Mouse (Mus musculus) liver, postnatal 0 days (tissue): ENCODE results near the gene Gm45021. TPM values are rescaled to one million over a fixed set of nuclear protein-coding genes. Genes with fewer than 3 reads are reported as not detected.

Source experiments
- ATAC-seq: fragments of 200-750 bp; cut with Nextera tagmentation; 2 replicates; pipeline ENCODE4 v1.8.0; 2017; ENCODE audit warnings: mild to moderate bottlenecking, moderate library complexity
- DNase-seq: peaks from one replicate; pipeline ENCODE4 v3.0.0-alpha.2; 2016
- H3K27ac ChIP-seq: fragments of 300-500 bp; sonication (generic); 2 replicates; pipeline ENCODE4 v1.5.1; 2014; ENCODE audit warnings: antibody characterized with exemption, moderate library complexity, mild to moderate bottlenecking, low read depth
- H3K27me3 ChIP-seq: fragments of 300-500 bp; sonication (generic); 2 replicates; pipeline ENCODE4 v1.6.1; 2014; ENCODE audit warnings: low read length, control low read depth, mixed read lengths; ENCODE audit not compliant: insufficient read depth
- H3K36me3 ChIP-seq: fragments of 300-500 bp; sonication (generic); replicated peaks from 2 replicates; pipeline ENCODE4 v1.6.1; 2014; ENCODE audit warnings: mild to moderate bottlenecking, control low read depth, low read length, moderate library complexity, mixed read lengths; ENCODE audit not compliant: insufficient read depth
- H3K4me1 ChIP-seq: fragments of 300-500 bp; sonication (generic); 2 replicates; pipeline ENCODE4 v1.6.1; 2014; ENCODE audit warnings: antibody characterized with exemption, mild to moderate bottlenecking, control low read depth; ENCODE audit not compliant: insufficient read depth
- H3K4me2 ChIP-seq: fragments of 300-500 bp; sonication (generic); 2 replicates; pipeline ENCODE4 v1.6.1; 2014; ENCODE audit warnings: low read depth, mild to moderate bottlenecking, low read length, moderate library complexity, mixed read lengths
- H3K4me3 ChIP-seq: fragments of 300-500 bp; sonication (generic); 2 replicates; pipeline ENCODE4 v1.5.1; 2014; ENCODE audit warnings: low read depth, low read length
- H3K9ac ChIP-seq: fragments of 300-500 bp; sonication (generic); replicated peaks from 2 replicates; pipeline ENCODE4 v1.6.1; 2014; ENCODE audit warnings: mild to moderate bottlenecking, moderate library complexity
- H3K9me3 ChIP-seq: fragments of 300-500 bp; sonication (generic); 2 replicates; pipeline ENCODE4 v1.6.1; 2016; ENCODE audit warnings: mild to moderate bottlenecking, control low read depth, low read length, mixed read lengths
- CTCF ChIP-seq: sonication (generic); IDR thresholded peaks from 2 replicates; pipeline ENCODE4 v1.5.1; 2016; ENCODE audit warnings: antibody characterized with exemption, low read depth
- EP300 ChIP-seq: IDR thresholded peaks from 2 replicates; pipeline ENCODE4 v1.6.1; 2016; ENCODE audit warnings: antibody characterized with exemption, low read depth, mild to moderate bottlenecking
- WGBS: fragments of 180-500 bp; shearing (Covaris S2); extraction: QIAGEN DNeasy Blood & Tissue Kit; methylation state at CpG from one replicate; pipeline ENCODE4 v1.1.7; 2014; ENCODE audit not compliant: insufficient replicate concordance; 5-methylcytosine and 5-hydroxymethylcytosine counted together
- polyA plus RNA-seq: library from polyadenylated mRNA; unstranded; fragments of >200 nt; fragmentation: Nextera tagmentation; extraction: Ambion mirVana; gene quantifications from 2 replicates; pipeline ENCODE4 v1.2.1, GENCODE M21; 2015

The Gm45021 gene
- polyA plus RNA-seq, 1 experiment from 2014 or later = not detected

- no peak for TF ChIP-seq EP300
- Histone ChIP-seq H3K27me3 (no peaks in the 10 kb centered on the region), H3K4me1 (peaks cover 24% of the 10 kb centered on the region), H3K9ac (no peak overlapping the region), H3K4me3 (no peak overlapping the region), H3K4me2 (no peak overlapping the region), H3K27ac (no peak overlapping the region), H3K9me3 (no peaks in the 10 kb centered on the region), H3K36me3 (no peaks in the 10 kb centered on the region)
- WGBS = 77% methylated on average over 8 of the region's 8 CpGs
- DNase-seq (peak; percentile 10), ATAC-seq (no peak)
These were observed 20.2 kb upstream of the Gm45021 start for GRCm38 (mm10) chr6:48569065-48569807.

GRCm38 (mm10) chr6:48572014-48572413, 17.4 kb upstream of the Gm45021 start:
- DNase-seq (no peak), ATAC-seq (no peak)
- no peak for TF ChIP-seq EP300
- no peak for TF ChIP-seq CTCF
- no peaks in the 10 kb centered on the region for H3K27me3 ChIP-seq
- H3K4me1 ChIP-seq = peaks cover 19% of the 10 kb centered on the region
- peak overlapping the region; percentile 68 for H3K4me2 ChIP-seq
- peak overlapping the region; percentile 84 for H3K27ac ChIP-seq
- H3K9me3 ChIP-seq = no peaks in the 10 kb centered on the region
- WGBS = 79% methylated on average over 5 of the region's 5 CpGs
- H3K36me3 ChIP-seq = no peaks in the 10 kb centered on the region
- peak overlapping the region; percentile 36 for H3K4me3 ChIP-seq
- peak overlapping the region; percentile 36 for H3K9ac ChIP-seq

GRCm38 (mm10) chr6:48572572-48573061, 16.8 kb upstream of the Gm45021 start, which contains the start of gene Rarres2:
Gene Rarres2, minus strand, starts transcription at chr6:48572789.
- Histone ChIP-seq H3K4me1 (peaks cover 19% of the 10 kb centered on the region), H3K9ac (peak within 1 kb of the TSS; percentile 36), H3K4me2 (peak within 1 kb of the TSS; percentile 68), H3K27me3 (no peaks in the 10 kb centered on the region), H3K27ac (peak within 1 kb of the TSS; percentile 84), H3K9me3 (no peaks in the 10 kb centered on the region), H3K36me3 (no peaks in the 10 kb centered on the region), H3K4me3 (peak within 1 kb of the TSS; percentile 36)
- DNase-seq (peak; percentile 65), ATAC-seq (peak; percentile 80)
- TF ChIP-seq EP300 (peak; percentile 46; the same call in 1 of the 2 replicates), CTCF (no peak)
- 45% methylated on average over 6 of the region's 6 CpGs for WGBS

GRCm38 (mm10) chr6:48573280-48573679, 16.1 kb upstream of the Gm45021 start:
- peak; percentile 32 for DNase-seq
- TF ChIP-seq EP300 = no peak
- TF ChIP-seq CTCF = no peak
- WGBS = 52% methylated on average over 10 of the region's 10 CpGs

GRCm38 (mm10) chr6:48573981-48574380, 15.4 kb upstream of the Gm45021 start:
- Histone ChIP-seq H3K27me3 (no peaks in the 10 kb centered on the region), H3K4me2 (no peak overlapping the region), H3K4me3 (no peak overlapping the region), H3K27ac (no peak overlapping the region), H3K9ac (no peak overlapping the region), H3K4me1 (peaks cover 19% of the 10 kb centered on the region), H3K36me3 (no peaks in the 10 kb centered on the region), H3K9me3 (no peaks in the 10 kb centered on the region)
- DNase-seq (peak; percentile 4), ATAC-seq (no peak)
- TF ChIP-seq CTCF (no peak), EP300 (no peak)
- 69% methylated on average over 3 of the region's 3 CpGs for WGBS

More at GRCm38 (mm10) chr6:48573280-48573679, 16.1 kb upstream of the Gm45021 start:
- Histone ChIP-seq H3K4me2 (no peak overlapping the region), H3K4me1 (peaks cover 19% of the 10 kb centered on the region), H3K4me3 (no peak overlapping the region), H3K9me3 (no peaks in the 10 kb centered on the region), H3K36me3 (no peaks in the 10 kb centered on the region), H3K9ac (no peak overlapping the region), H3K27me3 (no peaks in the 10 kb centered on the region), H3K27ac (peak overlapping the region; percentile 71)
- no peak for ATAC-seq

- H3K27ac ChIP-seq = peak overlapping the region; percentile 55
- no peak for ATAC-seq
- no peak for DNase-seq
These were observed 10.7 kb upstream of the Gm45021 start for GRCm38 (mm10) chr6:48578736-48579135.

More at GRCm38 (mm10) chr6:48578736-48579135, 10.7 kb upstream of the Gm45021 start:
- 43% methylated on average over 5 of the region's 5 CpGs for WGBS
- Histone ChIP-seq H3K4me2 (no peak overlapping the region), H3K36me3 (no peaks in the 10 kb centered on the region), H3K4me3 (no peak overlapping the region), H3K27me3 (no peaks in the 10 kb centered on the region), H3K9me3 (no peaks in the 10 kb centered on the region), H3K4me1 (no peaks in the 10 kb centered on the region), H3K9ac (no peak overlapping the region)
- no peak for TF ChIP-seq CTCF
- TF ChIP-seq EP300 = no peak
